Mouse (Mus musculus) frontal cortex, postnatal 25 days (tissue): ENCODE measurements at regions not wholly inside any gene's neighbourhood (a gene's known extent, or its start where the extent isn't known, plus 50 kb on each side); places are given as distances from the start of the nearest gene placed in this dataset.
"Not testable (repeated sequence)": the region's sequence is repeated elsewhere in the genome, so short reads cannot be mapped to it uniquely, and the experiment has no call there.

Experiments used
- DNase-seq, 2 experiments: peaks; one replicate each; pipeline ENCODE4 v3.0.0; 2022; ENCODE audit warnings: low spot score in 2 of 2

GRCm38 (mm10) chr2:63706643-63707042 lies 391.2 kb downstream of the Fign start:
- no peak for DNase-seq

GRCm38 (mm10) chr2:63706183-63706582 lies 391.7 kb downstream of the Fign start:
- DNase-seq: no peak

- DNase-seq: peak; percentile 7 to 8
Observed at GRCm38 (mm10) chr2:63702333-63703096, 395.3 kb downstream of the Fign start.

- peak in 1 of 2 experiments; percentile 4 for DNase-seq
Observed at GRCm38 (mm10) chr2:63701861-63702260, 396.0 kb downstream of the Fign start.

- DNase-seq: no peak
Observed at GRCm38 (mm10) chr2:63700255-63700654, 397.6 kb downstream of the Fign start.

GRCm38 (mm10) chr2:63669700-63670099 lies 428.1 kb downstream of the Fign start:
- DNase-seq: no peak

GRCm38 (mm10) chr2:63668784-63669183 lies 429.1 kb downstream of the Fign start:
- no peak for DNase-seq

GRCm38 (mm10) chr2:63659947-63660346 lies 437.9 kb downstream of the Fign start:
- not testable (repeated sequence) for DNase-seq
